Mouse (Mus musculus) intestine, embryonic 16.5 days (tissue): ENCODE measurements around the gene Tmem53. TPM values are rescaled to one million over a fixed set of nuclear protein-coding genes. Genes with fewer than 3 reads are reported as not detected.

Experiments
- ATAC-seq: fragments of 200-750 bp; cut with Nextera tagmentation; 2 replicates; pipeline ENCODE4 v1.8.0; 2017; ENCODE audit warnings: moderate TSS enrichment, moderate library complexity
- H3K27ac ChIP-seq: fragments of 300-500 bp; sonication (generic); 2 replicates; pipeline ENCODE4 v1.5.1; 2014; ENCODE audit warnings: mild to moderate bottlenecking, low read length
- H3K27me3 ChIP-seq: fragments of 300-500 bp; sonication (generic); replicated peaks from 2 replicates; pipeline ENCODE4 v1.6.1; 2014; ENCODE audit warnings: low read length, control low read depth, mixed read lengths; ENCODE audit not compliant: control insufficient read depth, insufficient read depth
- H3K36me3 ChIP-seq: fragments of 300-500 bp; sonication (generic); 2 replicates; pipeline ENCODE4 v1.6.1; 2014; ENCODE audit warnings: low read length, control low read depth; ENCODE audit not compliant: control insufficient read depth, insufficient read depth
- H3K4me1 ChIP-seq: fragments of 300-500 bp; sonication (generic); 2 replicates; pipeline ENCODE4 v1.6.1; 2014; ENCODE audit warnings: low read length, control low read depth, mixed read lengths; ENCODE audit not compliant: control insufficient read depth, insufficient read depth
- H3K4me2 ChIP-seq: fragments of 300-500 bp; sonication (generic); 2 replicates; pipeline ENCODE4 v1.6.1; 2014; ENCODE audit warnings: low read depth, low read length, control low read depth
- H3K4me3 ChIP-seq: fragments of 300-500 bp; sonication (generic); 2 replicates; pipeline ENCODE4 v1.5.1; 2014; ENCODE audit warnings: mild to moderate bottlenecking, low read length
- H3K9ac ChIP-seq: fragments of 300-500 bp; sonication (generic); 2 replicates; pipeline ENCODE4 v1.6.1; 2014; ENCODE audit warnings: low read depth, low read length
- H3K9me3 ChIP-seq: fragments of 300-500 bp; sonication (generic); 2 replicates; pipeline ENCODE4 v1.6.1; 2016; ENCODE audit warnings: low read length, control low read depth; ENCODE audit not compliant: control insufficient read depth
- WGBS: fragments of 180-500 bp; shearing (Covaris S2); extraction: QIAGEN DNeasy Blood & Tissue Kit; methylation state at CpG from one replicate; pipeline ENCODE4 v1.1.7; 2014; 5-methylcytosine and 5-hydroxymethylcytosine counted together
- polyA plus RNA-seq: library from polyadenylated mRNA; unstranded; fragments of >200 nt; fragmentation: Nextera tagmentation; extraction: Ambion mirVana; gene quantifications from 2 replicates; pipeline ENCODE4 v1.2.1, GENCODE M21; 2015

The Tmem53 gene
- polyA plus RNA-seq, 1 experiment from 2014 or later, result 11.8 TPM

GRCm38 (mm10) chr4:117304239-117305025 is 52.7 kb downstream of the Tmem53 start:
- ATAC-seq, result 0 out of 2 replicates have a peak, but pooled peaks have one; percentile 26
- 6% methylated on average over 54 of the region's 54 CpGs for WGBS
- Histone ChIP-seq H3K27ac (no peak overlapping the region), H3K9ac (peak overlapping the region; percentile 56), H3K4me2 (peak overlapping the region; percentile 87), H3K36me3 (no peaks in the 10 kb centered on the region), H3K27me3 (peaks cover 51% of the 10 kb centered on the region), H3K9me3 (no peaks in the 10 kb centered on the region), H3K4me1 (peaks cover 10% of the 10 kb centered on the region), H3K4me3 (peak overlapping the region; percentile 49)

- peaks cover 51% of the 10 kb centered on the region for H3K27me3 ChIP-seq
- H3K36me3 ChIP-seq, result no peaks in the 10 kb centered on the region
- H3K9ac ChIP-seq, result no peak overlapping the region
- WGBS, result 33% methylated on average over 7 of the region's 7 CpGs
- H3K9me3 ChIP-seq, result no peaks in the 10 kb centered on the region
- ATAC-seq, result peak; percentile 40; the same call in 1 of the 2 replicates
- H3K4me2 ChIP-seq, result no peak overlapping the region
- H3K4me3 ChIP-seq, result no peak overlapping the region
- H3K4me1 ChIP-seq, result peaks cover 10% of the 10 kb centered on the region
- no peak overlapping the region for H3K27ac ChIP-seq
Observed at GRCm38 (mm10) chr4:117305461-117305860, 53.7 kb downstream of the Tmem53 start.

- no peaks in the 10 kb centered on the region for H3K9me3 ChIP-seq
Observed at GRCm38 (mm10) chr4:117307270-117307669, 55.5 kb downstream of the Tmem53 start.

GRCm38 (mm10) chr4:117309427-117309826 is 57.7 kb downstream of the Tmem53 start:
- Histone ChIP-seq H3K4me3 (no peak overlapping the region), H3K27me3 (peaks cover 19% of the 10 kb centered on the region), H3K27ac (no peak overlapping the region), H3K9ac (no peak overlapping the region), H3K4me1 (peaks cover 12% of the 10 kb centered on the region), H3K4me2 (no peak overlapping the region), H3K36me3 (no peaks in the 10 kb centered on the region), H3K9me3 (no peaks in the 10 kb centered on the region)
- ATAC-seq, result no peak
- WGBS, result 86% methylated on average over 1 of the region's 1 CpGs

More at GRCm38 (mm10) chr4:117307270-117307669, 55.5 kb downstream of the Tmem53 start:
- 60% methylated on average over 6 of the region's 6 CpGs for WGBS
- no peak for ATAC-seq
- no peak overlapping the region for H3K9ac ChIP-seq
- H3K4me3 ChIP-seq, result no peak overlapping the region
- no peak overlapping the region for H3K27ac ChIP-seq
- peaks cover 39% of the 10 kb centered on the region for H3K27me3 ChIP-seq
- no peak overlapping the region for H3K4me2 ChIP-seq
- no peaks in the 10 kb centered on the region for H3K36me3 ChIP-seq
- H3K4me1 ChIP-seq, result peaks cover 11% of the 10 kb centered on the region

- no peak overlapping the region for H3K4me2 ChIP-seq
Observed at GRCm38 (mm10) chr4:117311891-117312290, 60.1 kb downstream of the Tmem53 start.

GRCm38 (mm10) chr4:117312416-117313084 is 60.8 kb downstream of the Tmem53 start:
- Histone ChIP-seq H3K36me3 (no peaks in the 10 kb centered on the region), H3K4me3 (no peak overlapping the region), H3K27me3 (peaks cover 30% of the 10 kb centered on the region), H3K9me3 (no peaks in the 10 kb centered on the region), H3K27ac (no peak overlapping the region), H3K9ac (no peak overlapping the region), H3K4me2 (peak overlapping the region; percentile 26), H3K4me1 (peaks cover 9% of the 10 kb centered on the region)
- 14% methylated on average over 26 of the region's 26 CpGs for WGBS
- ATAC-seq, result peak; percentile 81

More at GRCm38 (mm10) chr4:117311891-117312290, 60.1 kb downstream of the Tmem53 start:
- Histone ChIP-seq H3K9me3 (no peaks in the 10 kb centered on the region), H3K27me3 (peaks cover 28% of the 10 kb centered on the region), H3K27ac (no peak overlapping the region), H3K9ac (no peak overlapping the region), H3K4me1 (peaks cover 9% of the 10 kb centered on the region), H3K36me3 (no peaks in the 10 kb centered on the region), H3K4me3 (no peak overlapping the region)
- 41% methylated on average over 5 of the region's 5 CpGs for WGBS
- ATAC-seq, result peak; percentile 49

GRCm38 (mm10) chr4:117313085-117313424 is 61.3 kb downstream of the Tmem53 start:
- no peaks in the 10 kb centered on the region for H3K9me3 ChIP-seq
- no peaks in the 10 kb centered on the region for H3K36me3 ChIP-seq
- no peak overlapping the region for H3K4me3 ChIP-seq
- H3K4me2 ChIP-seq, result peak overlapping the region; percentile 26; the same call in 1 of the 2 replicates
- no peak overlapping the region for H3K27ac ChIP-seq
- H3K9ac ChIP-seq, result no peak overlapping the region
- H3K27me3 ChIP-seq, result peaks cover 34% of the 10 kb centered on the region
- no peak for ATAC-seq
- WGBS, result 7% methylated on average over 4 of the region's 4 CpGs
- H3K4me1 ChIP-seq, result peaks cover 9% of the 10 kb centered on the region

GRCm38 (mm10) chr4:117314849-117315500 is 63.2 kb downstream of the Tmem53 start:
- no peak for ATAC-seq
- Histone ChIP-seq H3K9ac (no peak overlapping the region), H3K9me3 (no peaks in the 10 kb centered on the region), H3K27me3 (peaks cover 48% of the 10 kb centered on the region), H3K36me3 (no peaks in the 10 kb centered on the region), H3K4me2 (no peak overlapping the region), H3K27ac (no peak overlapping the region), H3K4me1 (peaks cover 9% of the 10 kb centered on the region), H3K4me3 (no peak overlapping the region)
- 73% methylated on average over 16 of the region's 16 CpGs for WGBS

GRCm38 (mm10) chr4:117316800-117317199 is 65.0 kb downstream of the Tmem53 start:
- WGBS, result 39% methylated on average over 6 of the region's 6 CpGs
- H3K4me2 ChIP-seq, result no peak overlapping the region
- peaks cover 9% of the 10 kb centered on the region for H3K4me1 ChIP-seq
- H3K9ac ChIP-seq, result no peak overlapping the region
- peaks cover 57% of the 10 kb centered on the region for H3K27me3 ChIP-seq
- no peaks in the 10 kb centered on the region for H3K36me3 ChIP-seq
- H3K9me3 ChIP-seq, result no peaks in the 10 kb centered on the region
- H3K27ac ChIP-seq, result no peak overlapping the region
- no peak for ATAC-seq
- H3K4me3 ChIP-seq, result no peak overlapping the region
